Mouse (Mus musculus) urinary bladder, adult 2 months (tissue): ENCODE measurements around the gene Slc30a6. TPM values are rescaled to one million over a fixed set of nuclear protein-coding genes. Genes with fewer than 3 reads are reported as not detected.

Source experiments
- DNase-seq: peaks from one replicate; pipeline ENCODE4 v3.0.0; 2022; ENCODE audit warnings: low spot score
- polyA plus RNA-seq: library from polyadenylated mRNA; depleted of rRNA; stranded (reverse); fragments of >200 nt; gene quantifications from 2 replicates; pipeline ENCODE4 v1.2.3, GENCODE M21; 2012; rRNA removed

Slc30a6 gene
- 26.5 and 27.8 TPM in 2 replicates for polyA plus RNA-seq

DNA sequence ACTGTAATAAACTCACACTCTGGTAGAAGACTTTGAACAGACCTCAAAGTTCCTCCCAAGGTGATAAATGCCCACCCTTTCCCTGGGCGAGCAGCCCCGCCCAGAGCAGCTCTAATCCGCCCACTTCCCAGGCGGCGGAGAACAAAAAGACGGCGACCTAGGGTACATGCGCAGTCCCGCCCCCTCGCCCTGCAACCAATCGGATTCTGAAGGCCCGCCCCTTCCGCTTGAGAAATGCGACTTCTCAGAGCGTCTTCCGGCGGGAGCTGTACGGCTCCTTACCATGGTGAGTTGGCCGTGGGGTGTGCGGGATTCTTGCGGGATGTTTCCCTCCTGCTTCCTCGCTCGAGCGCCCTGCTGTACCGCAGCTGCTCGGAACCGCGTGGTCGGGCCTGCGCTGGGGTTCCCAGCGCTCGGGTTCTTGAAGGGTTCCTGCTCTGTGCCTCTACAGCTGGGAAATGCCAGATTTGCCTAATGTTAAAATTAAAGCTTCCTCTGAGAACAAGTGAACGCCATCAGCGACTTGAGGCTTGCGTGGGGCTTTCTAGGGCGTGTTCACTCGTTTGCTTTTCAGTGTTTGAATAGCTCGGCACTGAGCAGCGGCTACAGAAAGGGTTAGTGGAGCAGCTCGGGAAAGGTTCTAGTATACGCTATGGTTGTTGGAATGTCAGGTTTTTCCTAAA, at the start of gene Slc30a6:
Gene Slc30a6, plus strand, starts transcription at position 226 of the 683 bp plus-strand sequence.
- DNase-seq = peak; percentile 87

DNA sequence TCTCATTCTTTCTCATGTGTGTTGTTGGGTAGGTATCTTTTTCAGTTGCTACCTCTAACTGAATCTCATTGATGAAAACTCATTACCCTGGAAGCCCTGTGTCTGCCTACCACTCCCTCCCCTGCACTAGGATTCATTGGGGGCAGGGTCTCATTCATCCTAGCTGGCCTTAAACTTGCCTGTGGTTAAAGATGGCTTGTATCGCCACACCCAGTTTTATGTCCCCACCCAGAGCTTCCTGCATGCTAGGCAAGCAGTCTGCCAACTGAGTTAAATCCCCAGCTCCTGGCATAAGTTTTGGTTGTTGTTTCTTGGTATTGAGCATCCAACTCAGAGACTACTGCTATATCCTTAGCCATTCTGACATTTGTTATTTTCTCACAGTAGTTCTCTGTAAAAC, 31.8 kb upstream of the Slc30a6 start:
- no peak for DNase-seq

DNA sequence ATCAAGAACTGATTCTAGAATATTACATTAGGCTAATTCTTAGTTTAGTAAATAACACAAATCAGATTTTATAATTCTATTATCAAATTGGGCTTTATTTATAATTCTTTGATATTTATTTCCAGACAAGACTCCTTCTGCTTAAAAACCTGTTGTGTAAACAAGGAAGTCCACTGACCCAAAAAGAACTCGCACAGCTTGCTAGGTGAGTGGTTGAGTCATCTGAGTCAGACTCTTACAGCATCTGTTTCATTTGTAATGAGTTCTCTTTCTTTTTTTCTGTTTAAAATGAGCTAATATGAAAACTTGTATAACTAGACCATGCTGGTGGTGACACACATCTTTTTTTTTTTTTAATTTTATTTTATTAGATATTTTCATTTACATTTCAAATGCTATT, 18.5 kb upstream of the Slc30a6 start:
- no peak for DNase-seq

DNA sequence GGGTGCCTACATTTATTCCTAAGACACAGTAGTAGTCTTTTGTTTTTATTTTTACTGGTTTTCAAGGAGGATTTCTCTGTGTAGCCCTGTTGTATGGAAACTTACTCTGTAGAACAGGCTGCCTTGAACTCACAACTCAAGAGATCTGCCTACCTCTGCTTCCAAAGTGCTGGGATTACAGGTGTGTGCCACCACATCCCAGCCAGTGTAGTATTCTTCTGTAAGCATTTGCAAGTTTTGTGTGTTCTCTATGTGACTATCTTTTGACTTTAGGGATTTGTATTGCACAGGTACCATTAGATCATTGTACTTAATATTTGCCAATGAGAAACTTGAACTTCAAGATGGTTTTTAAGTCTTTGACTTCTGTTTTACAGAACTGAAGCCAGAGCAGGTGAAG, 8.8 kb upstream of the Slc30a6 start:
- DNase-seq = no peak

DNA sequence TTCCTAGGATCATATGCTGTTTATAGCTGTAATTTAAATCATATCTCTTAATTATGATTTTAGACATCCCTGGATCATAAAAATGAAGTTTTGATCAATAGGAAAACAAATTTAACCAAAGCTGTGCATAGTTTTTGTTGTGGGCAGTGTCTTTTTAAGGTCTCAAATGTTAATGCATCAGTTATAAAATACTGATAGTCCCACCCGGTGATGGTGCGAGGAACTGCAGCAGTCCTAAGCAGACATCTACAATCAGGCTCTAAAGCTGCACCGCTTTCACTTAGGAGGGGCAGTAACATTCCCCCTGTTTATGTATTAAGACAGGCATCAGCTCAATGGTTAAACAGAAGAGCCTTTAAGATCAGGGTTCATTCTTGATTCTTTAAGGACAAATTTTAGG, 5.6 kb upstream of the Slc30a6 start:
- DNase-seq = no peak

DNA sequence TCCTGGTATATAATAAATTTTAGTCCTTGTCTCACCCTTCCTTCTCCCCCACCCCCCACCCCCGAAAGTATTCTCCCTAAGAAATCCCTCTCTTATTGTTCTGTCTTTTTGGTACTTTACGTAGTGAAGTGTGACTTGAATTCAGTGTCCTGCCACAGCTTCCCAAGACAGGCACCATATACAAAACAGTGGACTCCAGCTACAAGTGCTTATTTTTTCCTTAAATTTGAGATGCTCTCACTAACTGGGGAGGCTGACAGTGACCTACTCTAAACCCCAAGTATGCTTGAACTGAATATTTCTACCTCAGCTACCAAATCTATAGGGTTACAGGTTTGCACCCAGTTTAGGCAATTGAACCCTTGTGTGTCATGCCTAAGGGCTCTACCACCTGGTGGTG, 1.0 kb upstream of the Slc30a6 start:
- DNase-seq = no peak

DNA sequence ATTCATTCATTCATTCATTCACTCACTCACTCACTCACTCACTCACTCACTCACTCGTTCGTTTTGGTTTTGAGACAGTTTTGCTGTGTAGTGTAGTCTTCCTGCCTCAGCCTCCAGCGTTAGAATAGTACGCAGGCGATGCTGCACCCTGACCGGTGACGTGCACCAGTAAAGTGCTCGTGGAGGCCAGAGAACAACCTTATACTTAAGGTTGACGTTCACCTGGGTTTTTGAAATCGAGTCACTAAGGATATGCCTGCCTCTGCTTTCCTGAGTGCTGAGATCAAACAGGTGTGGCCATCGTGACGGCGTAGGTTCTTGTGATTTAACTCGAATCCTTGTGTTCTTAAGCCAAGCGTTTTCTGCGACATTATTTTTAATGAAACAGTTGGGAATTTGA, 553 bp upstream of the Slc30a6 start:
- DNase-seq = no peak

DNA sequence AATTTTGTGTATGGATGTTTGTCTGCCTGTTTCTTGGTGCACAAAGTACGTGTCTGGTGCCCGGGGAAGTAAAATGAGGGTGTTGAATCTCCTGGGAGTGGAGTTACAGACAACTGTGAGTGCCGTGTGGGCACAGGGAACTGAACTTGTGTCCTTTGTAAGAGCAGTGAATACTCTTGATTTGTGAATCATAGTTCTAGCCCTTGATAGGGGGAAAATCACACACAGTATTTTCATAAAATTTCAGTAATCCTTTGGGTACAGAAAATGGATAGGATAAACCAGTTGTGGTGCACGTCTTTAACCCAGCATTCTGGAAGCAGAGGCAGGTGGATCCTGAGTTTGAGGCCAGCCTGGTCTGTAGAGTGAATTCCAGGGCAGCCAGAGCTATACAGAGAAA, 1.4 kb downstream of the Slc30a6 start:
- DNase-seq = no peak

DNA sequence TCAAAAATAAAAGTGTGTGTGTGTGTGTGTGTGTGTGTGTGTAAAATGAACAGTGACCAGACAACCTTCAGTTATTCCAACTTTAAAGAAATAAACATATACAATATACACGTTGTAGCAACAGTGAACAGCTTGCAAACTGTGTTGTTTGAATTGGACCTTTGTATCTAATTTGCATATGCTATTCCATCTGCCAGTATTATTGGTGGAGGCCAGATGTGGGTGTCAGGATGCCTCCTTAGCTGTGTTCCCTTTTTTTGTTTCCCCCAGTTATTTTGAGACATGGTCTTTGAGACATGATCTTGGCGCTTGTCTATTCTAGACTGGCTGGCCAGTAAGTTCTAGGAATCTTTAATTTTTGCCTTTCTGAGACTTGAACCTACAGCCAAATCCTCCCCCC, 1.8 kb downstream of the Slc30a6 start:
- DNase-seq = no peak

DNA sequence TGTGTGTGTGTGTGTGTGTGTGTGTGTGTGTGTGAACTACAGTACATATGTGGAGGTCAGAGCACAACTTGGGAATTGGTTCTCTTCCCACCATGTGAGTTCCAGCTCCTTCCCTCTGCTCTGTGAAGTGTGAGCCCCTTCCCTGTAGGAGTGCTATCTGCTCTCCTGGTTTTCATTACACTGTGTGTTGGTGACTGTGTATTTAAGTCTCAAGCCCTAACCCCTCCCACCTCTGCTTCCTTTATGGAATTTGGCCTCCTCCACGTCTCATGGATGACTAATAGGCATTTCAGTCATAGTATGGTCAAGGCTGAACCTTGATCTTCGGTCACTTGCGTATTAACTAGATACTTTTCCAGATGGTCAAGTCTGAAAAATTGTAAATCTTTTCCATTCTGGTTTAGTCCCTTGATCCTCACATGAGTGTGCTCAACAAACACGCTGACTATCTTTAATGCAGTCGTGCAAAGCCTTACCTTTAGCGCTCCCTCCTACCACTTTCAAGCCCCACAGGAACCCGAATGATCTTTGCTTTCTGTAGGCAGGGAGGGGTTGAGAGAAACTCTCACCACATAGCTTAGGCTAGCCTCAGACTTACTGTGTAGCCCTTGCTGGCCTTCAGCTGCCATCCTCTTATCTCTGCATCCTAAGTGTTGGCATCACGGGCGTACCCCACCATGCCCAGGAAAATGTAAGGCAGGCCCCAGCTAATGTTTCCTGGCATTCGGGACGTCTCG, 7.2 kb downstream of the Slc30a6 start:
- no peak for DNase-seq

DNA sequence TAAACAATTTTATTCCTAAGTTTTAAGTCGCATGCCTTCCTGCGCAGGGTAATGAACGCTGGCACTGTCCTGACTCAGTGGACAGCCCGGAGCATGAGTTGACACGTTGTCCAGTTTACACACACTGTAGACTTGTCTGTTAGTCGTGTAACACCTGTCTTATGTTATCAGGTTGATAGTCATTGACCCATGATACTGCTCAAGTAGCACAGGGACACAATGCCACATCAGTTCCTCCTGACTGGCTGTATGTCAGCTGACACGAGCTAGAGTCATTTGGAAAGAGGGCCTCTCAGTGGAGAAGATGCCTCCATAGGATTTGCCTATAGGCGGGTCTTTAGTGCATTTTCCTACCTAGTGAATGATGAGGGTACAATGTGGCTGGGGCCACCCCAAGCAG, 11.1 kb downstream of the Slc30a6 start:
- no peak for DNase-seq

DNA sequence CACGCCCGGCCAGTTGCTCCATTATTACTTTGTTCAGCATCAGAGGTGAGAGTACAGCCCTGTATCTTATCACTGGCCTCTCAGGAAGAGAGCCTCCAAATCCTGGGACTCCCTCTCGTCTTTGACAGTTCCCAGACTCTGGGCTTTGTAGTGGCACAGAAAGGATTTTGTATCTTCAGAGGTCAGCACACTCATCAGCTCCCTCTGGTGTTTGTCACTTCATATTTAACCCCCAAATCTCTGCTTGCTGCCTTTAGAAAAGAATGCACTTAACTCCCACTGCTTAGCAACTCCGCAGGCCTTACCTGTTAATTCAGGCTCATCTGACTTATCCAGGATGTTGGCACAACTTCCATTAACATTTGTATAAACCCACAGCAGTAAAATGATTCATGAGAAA, 14.3 kb downstream of the Slc30a6 start:
- no peak for DNase-seq

DNA sequence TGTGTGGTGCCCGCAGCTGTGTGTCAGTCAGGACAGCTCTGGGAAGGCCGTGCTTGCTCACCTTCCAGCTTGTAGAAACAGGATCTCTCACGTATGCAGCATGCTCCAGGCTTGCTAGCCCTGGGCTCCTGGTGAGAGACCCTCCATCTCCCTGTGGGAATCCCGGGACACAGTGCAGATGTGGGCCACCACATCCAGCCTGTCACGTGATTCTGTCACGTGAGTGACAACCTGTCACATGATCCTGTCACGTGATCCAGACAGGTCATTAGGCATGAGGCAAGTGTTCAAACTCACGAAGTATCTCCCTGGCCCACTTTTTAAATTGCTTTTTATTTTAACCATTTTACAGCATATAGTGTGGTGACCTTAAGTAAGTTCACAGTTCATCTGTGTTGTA, 17.9 kb downstream of the Slc30a6 start:
- no peak for DNase-seq

DNA sequence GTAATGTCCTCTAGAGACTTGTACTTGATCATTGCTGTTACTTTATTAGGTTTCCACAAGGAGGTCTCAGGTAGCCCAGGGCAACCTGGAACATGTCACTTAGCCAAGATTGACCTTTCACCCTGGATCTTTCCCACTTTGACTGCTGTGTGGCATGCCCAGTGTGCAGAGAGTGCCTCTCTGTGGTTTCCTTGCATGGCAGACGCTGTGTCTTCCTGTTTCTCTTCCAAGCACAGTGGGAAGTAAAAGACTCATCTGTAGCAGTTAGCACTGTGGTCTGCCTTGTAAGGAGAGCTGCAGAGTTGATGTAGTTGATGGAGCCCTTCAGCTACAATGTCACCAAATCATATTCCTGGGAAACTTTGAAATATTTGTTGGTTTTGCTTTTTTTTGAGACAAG, 19.3 kb downstream of the Slc30a6 start:
- DNase-seq = no peak

DNA sequence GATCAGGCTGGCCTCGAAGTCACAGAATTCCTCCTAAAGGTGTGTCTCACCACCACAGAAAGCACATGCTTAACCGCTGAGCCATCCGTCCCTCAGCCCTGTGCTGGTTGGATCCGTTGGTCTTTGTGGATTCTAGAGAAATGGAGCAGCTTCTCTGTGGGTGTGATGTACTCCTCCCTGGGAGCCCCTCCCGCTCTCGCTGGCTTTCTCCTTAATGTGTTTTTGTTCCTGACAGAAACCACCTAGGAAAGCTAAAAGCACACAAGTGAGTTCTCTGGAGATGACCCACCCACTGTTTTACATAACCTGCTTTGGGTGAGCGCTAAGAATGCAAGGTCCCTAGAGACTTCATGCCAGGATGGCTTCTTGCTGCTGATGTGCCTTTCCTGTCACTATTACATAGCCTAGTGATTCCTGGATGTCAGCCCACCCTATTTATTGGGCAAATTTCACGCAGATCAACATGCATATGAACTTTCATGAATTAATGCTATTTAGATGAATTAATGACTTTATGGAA, 21.5 kb downstream of the Slc30a6 start:
- no peak for DNase-seq

DNA sequence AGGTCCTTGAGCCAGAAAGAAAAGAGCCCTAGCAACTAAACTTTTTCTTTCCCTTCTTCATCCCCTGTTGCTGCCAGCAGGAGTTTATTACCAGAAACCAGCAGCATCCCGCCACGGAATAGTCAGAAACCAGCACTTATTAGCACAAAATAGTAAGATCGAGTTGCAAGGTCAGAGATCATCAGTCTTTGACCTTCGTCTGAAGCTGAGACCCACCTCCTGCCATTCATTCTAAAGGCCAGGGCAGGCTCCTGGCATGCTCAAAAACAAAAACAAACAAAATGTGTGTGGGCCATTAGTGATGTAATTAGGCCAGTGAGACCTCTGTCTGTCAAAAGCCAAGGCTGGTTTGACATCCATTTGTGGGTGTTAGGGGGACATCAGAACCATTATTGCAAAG, 22.8 kb downstream of the Slc30a6 start:
- no peak for DNase-seq

DNA sequence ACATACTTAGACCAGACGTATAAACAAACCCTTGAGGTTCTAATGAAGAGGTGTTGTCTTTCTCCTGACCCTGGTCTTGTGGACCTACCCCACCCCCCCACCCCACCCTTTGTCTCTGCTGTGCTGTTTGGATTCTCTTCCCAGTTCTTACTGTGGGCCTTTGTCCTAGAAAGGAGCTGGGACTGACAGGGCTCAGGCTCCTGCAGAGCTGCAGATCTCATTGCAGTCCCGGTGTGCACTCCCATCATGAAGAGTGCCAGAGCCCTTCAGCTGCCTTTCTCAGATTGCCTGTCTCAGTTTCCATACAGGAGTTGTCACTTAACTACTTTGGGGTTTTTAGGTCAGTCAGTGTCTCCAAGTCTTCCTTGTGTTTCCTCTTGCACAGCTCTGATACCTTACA, 25.2 kb downstream of the Slc30a6 start:
- no peak for DNase-seq

DNA sequence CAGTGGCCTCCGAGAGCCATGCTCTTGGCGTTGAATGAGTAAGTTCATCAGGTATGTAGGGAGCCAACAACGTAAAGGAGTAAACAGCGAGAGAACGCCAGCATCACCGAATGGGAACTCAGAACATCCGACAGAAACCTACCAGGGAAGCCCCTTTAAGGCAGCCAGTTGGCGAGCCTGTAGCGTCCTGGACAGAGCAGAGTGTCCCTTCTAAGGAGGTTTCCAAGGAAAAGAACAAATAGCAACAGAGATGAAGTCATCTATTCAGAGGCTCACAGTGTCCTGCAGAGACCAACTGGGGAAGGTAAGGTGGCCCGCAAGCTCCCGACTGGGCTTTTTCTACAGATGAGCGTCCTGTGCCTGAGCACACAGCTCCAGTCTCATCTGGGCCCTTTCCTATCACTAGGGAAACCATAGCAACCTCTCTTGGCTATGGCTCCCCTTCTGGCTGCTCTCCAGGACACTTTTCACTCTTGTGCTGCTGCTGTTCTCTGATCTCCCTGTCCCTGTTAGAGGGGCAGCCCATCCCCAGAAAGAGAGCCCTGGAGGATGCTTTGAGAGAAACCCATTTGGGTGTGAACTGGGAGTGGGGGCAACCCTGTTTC, 29.1 kb downstream of the Slc30a6 start:
- no peak for DNase-seq

DNA sequence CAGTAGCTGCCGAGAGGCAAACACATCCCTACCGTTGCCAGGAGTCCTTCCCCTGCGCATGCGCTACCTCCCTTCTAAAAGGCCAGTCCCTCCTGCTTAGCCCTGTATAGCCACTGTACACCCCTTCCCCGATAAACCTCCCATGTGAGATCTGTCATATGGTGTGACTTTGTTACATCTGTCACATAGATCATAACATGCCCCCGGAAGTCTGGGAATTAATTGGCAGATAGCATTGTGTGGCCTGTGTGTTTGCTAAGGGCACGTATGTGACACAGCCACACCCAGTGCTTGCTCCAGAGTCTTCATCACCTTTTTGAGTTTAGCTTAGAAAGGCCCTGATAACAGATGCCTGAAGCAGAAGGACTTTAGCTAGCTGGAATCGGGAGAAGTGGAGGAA, 34.7 kb downstream of the Slc30a6 start:
- DNase-seq = no peak

DNA sequence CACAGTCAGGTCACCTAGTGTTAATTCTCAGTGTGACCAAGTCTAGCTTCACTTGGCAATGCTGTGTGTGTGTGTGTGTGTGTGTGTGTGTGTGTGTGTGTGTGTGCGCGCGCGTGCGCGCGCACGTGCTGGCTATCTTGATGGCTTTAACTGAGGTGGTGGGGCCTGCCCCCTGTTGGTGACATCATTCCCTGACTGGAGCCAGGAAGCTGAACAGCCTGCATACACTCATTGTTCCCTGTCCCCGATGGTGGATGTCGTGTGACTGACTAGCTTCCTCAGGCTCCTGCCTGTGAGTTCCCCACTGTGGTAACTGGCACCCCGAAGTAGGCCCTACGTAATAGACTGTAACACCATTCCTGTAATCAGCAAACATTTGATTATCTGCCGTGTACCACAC, 36.1 kb downstream of the Slc30a6 start:
- DNase-seq = no peak

DNA sequence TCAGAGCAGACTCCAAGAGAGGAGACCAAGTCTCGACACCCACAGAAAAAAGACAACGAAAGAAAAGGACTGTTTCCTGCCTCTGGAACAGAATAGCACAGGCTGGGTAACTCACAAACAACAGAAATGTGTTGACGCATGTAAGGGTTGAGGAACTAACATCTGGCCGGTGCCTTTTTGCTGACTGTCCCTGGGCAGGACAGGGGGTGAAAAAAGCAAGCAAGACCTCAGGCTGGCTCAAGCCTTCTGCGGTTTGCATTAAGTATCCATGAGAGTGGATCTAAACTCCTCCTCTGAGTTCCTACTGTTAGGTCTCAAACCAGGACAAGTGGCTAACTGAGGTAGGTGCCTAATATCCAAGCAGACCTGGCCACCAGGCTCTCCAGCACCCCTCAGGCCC, 37.2 kb downstream of the Slc30a6 start:
- DNase-seq = no peak

DNA sequence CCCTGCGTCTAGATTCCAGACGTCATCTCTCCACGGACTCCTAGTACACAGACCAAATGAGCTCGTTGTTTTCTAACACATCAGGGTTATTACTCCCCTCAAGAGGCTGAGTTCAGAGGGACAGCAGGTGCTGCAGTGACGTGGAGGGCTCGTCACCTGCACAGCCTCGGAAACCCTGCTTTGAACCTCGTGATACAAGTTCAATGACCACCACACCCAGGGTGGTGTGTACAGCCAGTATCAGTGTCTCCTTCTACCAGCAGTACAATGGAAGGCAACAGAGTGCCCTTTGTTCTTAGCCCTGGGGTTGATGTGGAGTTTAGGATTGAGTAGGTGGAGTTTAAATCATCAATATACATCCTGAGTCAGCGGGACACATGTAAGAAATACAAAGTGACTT, 42.4 kb downstream of the Slc30a6 start:
- no peak for DNase-seq

DNA sequence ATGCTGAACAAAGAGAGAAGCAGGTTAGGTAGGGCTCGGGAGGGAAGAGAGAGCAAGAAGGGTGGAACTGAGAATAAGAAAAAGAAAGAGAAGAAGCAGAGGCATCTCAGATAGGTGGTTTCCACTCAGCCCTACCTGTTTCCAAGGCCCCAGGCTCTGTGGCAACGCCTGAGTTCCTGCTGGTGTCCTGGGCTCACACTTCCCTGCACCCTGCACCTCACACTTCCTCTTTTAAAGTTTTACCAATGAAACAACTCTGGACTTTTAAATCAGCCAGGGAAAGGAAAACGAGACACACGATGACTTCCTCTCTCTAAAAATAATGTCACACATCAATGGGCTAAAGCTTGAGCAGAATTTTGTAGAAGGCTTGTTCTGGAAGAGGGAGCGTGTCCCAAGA, 45.1 kb downstream of the Slc30a6 start:
- DNase-seq = no peak
